Mouse (Mus musculus): ENCODE data around the gene Klhdc8a.
"Not testable (repeated sequence)": the region's sequence is repeated elsewhere in the genome, so short reads cannot be mapped to it uniquely, and the experiment has no call there.

Klhdc8a gene

GRCm38 (mm10) chr1:132298425-132298800 is at the start of gene Klhdc8a:
Gene Klhdc8a, plus strand, starts transcription at chr1:132298626.
- CTCF ChIA-PET = interaction anchor here (1.9 kb wide), 1 partner anchor 9 kb away, joined by 7 read pairs; no protein-coding TSS in a partner anchor

GRCm38 (mm10) chr1:132254467-132254866 is 44.0 kb upstream of the Klhdc8a start:
- CTCF ChIA-PET = interaction anchor here (0.6 to 0.7 kb wide), 4 partner anchors 76 to 815 kb away, joined by 3 to 4 read pairs (median 3); no protein-coding TSS in a partner anchor

- CTCF ChIA-PET = interaction anchor here (1.0 kb wide), 1 partner anchor 95 kb away, joined by 3 read pairs; no protein-coding TSS in a partner anchor
These were observed 38.1 kb upstream of the Klhdc8a start for GRCm38 (mm10) chr1:132260331-132260730.

GRCm38 (mm10) chr1:132261058-132261457 is 37.4 kb upstream of the Klhdc8a start:
- CTCF ChIA-PET = no interaction called here

- CTCF ChIA-PET = interaction anchor here (0.6 kb wide), 1 partner anchor 20 kb away, joined by 10 read pairs; no protein-coding TSS in a partner anchor
These were observed 34.8 kb upstream of the Klhdc8a start for GRCm38 (mm10) chr1:132263618-132264017.

GRCm38 (mm10) chr1:132264577-132264976 is 33.8 kb upstream of the Klhdc8a start:
- CTCF ChIA-PET = no interaction called here

- CTCF ChIA-PET = no interaction called here
These were observed 33.1 kb upstream of the Klhdc8a start for GRCm38 (mm10) chr1:132265211-132265859.

GRCm38 (mm10) chr1:132265936-132266335 is 32.5 kb upstream of the Klhdc8a start:
- CTCF ChIA-PET = no interaction called here

GRCm38 (mm10) chr1:132266791-132267557 is 31.5 kb upstream of the Klhdc8a start:
- CTCF ChIA-PET = interaction anchor here (0.7 kb wide), 1 partner anchor 87 kb away, joined by 3 read pairs; no protein-coding TSS in a partner anchor

GRCm38 (mm10) chr1:132267959-132268358 is 30.5 kb upstream of the Klhdc8a start:
- CTCF ChIA-PET = no interaction called here

- CTCF ChIA-PET = no interaction called here
These were observed 29.9 kb upstream of the Klhdc8a start for GRCm38 (mm10) chr1:132268418-132269060.

- CTCF ChIA-PET = no interaction called here
These were observed 27.2 kb upstream of the Klhdc8a start for GRCm38 (mm10) chr1:132271237-132271636.

- CTCF ChIA-PET = no interaction called here
These were observed 21.7 kb upstream of the Klhdc8a start for GRCm38 (mm10) chr1:132276694-132277093.

- CTCF ChIA-PET = no interaction called here
These were observed 21.3 kb upstream of the Klhdc8a start for GRCm38 (mm10) chr1:132277124-132277523.

GRCm38 (mm10) chr1:132280636-132281035 is 17.8 kb upstream of the Klhdc8a start:
- CTCF ChIA-PET = not testable (repeated sequence)

GRCm38 (mm10) chr1:132281523-132282176 is 16.8 kb upstream of the Klhdc8a start:
- CTCF ChIA-PET = no interaction called here

- CTCF ChIA-PET = no interaction called here
These were observed 16.3 kb upstream of the Klhdc8a start for GRCm38 (mm10) chr1:132282177-132282536.

GRCm38 (mm10) chr1:132283018-132283417 is 15.4 kb upstream of the Klhdc8a start:
- CTCF ChIA-PET = no interaction called here

GRCm38 (mm10) chr1:132286735-132287134 is 11.7 kb upstream of the Klhdc8a start:
- CTCF ChIA-PET = no interaction called here

- CTCF ChIA-PET = no interaction called here
These were observed 11.0 kb upstream of the Klhdc8a start for GRCm38 (mm10) chr1:132287445-132287844.

- CTCF ChIA-PET = interaction anchor here (0.6 kb wide), 1 partner anchor 68 kb away, joined by 6 read pairs; no protein-coding TSS in a partner anchor
These were observed 10.4 kb upstream of the Klhdc8a start for GRCm38 (mm10) chr1:132287991-132288451.

- CTCF ChIA-PET = interaction anchor here (0.7 kb wide), 1 partner anchor 14 kb away, joined by 4 read pairs; no protein-coding TSS in a partner anchor
These were observed 8.5 kb upstream of the Klhdc8a start for GRCm38 (mm10) chr1:132289965-132290364.
